Mouse (Mus musculus) cerebellum, postnatal 14 days (tissue): Measurements from ENCODE around the gene Kantr.
"Not testable (repeated sequence)": the region's sequence is repeated elsewhere in the genome, so short reads cannot be mapped to it uniquely, and the experiment has no call there.

Experiments used
- DNase-seq, 2 experiments: peaks; one replicate each; pipeline ENCODE4 v3.0.0; 2021; ENCODE audit warnings: mixed read lengths in 2 of 2

Gene Kantr

GRCm38 (mm10) chrX:152326996-152327688 lies at the start of gene Kantr:
Gene Kantr, minus strand, starts transcription at chrX:152327495.
- DNase-seq, result peak; percentile 84 to 87

DNA sequence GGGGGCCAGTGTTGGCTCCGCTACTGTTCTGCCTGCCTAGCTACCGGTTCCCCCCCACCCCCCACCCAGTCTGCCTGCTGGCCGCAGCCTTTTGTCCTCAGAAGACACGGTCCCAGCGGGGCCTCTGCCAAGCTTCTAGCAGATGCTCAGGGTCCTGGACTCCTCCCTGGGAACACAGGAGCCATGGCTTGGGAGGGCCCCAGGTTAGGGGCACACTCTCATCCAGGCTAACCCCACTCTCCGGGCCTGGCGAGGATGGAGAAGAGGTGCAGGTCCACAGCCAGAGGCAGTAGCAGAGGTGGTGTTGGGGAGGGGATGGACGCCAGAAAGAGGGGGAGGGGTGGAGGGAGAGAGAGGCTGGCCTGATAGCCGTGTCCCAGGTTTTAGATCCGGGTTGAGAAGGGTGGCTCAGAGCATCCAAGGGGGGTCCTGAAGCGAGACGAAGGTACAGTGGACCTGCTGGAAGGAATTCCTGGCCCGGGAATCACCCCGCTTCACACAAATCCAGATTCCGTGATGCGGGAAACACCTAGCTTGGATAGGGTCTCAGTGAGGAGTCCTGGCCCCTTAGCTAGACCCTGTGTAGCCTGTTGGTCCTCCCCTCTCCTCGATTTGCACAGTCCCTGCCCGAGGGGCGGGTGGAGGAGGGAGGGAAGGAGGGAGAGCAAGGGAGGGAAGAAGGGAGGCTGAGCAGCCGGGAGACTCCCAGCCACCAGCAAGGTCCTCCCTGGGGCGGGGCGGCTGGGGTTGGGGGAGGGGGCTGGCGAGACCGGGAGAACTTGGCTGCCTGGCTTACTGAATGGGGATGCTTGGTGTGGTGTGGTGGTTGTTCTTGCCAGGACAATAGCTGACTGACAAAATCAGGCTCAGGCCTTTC lies 41.3 kb upstream of the Kantr start, which contains the start of gene Gpr173:
TSS of gene Gpr173 (minus strand) at position 308 of the 877 bp plus-strand sequence.
- peak; percentile 79 to 81 for DNase-seq

- no peak for DNase-seq
Measured at GRCm38 (mm10) chrX:152368054-152368396, 40.7 kb upstream of the Kantr start.

DNA sequence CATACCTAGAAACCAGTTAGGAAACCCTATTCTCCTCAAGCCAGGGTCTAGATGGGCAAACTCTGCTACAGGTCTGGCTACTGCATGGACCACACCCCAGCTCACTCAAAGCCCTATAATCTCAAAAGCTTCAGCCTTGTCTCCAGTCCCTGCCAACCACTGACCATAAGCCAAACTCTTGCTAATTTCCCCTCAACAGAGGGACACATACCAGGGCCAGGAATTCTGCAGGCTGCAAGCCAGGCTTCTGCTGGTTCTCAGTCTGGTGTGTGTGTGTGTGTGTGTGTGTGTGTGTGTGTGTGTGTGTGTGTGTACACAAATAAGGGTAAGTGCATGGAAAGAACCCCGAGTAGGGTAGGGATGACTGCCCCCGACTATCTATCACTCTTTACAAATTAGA lies 39.1 kb upstream of the Kantr start:
- peak; percentile 89 to 91 for DNase-seq

GRCm38 (mm10) chrX:152352553-152353153 lies 25.4 kb upstream of the Kantr start:
- peak; percentile 38 to 43 for DNase-seq

GRCm38 (mm10) chrX:152347041-152347440 lies 19.7 kb upstream of the Kantr start:
- peak; percentile 84 to 88 for DNase-seq

GRCm38 (mm10) chrX:152346587-152346986 lies 19.3 kb upstream of the Kantr start:
- DNase-seq, result peak; percentile 77 to 80

DNA sequence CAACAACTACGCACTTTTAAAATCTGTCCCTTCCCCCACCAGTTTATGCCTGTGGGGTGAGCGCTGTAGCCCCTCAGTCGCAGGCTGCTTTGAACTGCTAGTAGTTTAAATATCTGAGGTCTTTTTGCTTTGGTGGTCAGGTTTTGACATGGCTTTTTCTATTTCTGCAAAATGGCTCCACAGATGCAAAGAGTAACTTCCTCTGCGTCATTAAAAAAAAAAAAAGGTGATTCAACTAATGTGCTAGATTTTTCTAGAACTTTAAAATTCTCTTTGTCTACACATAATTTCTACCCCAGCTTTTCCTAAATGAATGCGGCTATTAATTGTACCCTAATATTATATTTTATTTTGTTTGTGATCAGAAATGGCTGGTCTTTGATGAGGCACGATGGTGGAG lies 15.6 kb upstream of the Kantr start:
- DNase-seq, result no peak

DNA sequence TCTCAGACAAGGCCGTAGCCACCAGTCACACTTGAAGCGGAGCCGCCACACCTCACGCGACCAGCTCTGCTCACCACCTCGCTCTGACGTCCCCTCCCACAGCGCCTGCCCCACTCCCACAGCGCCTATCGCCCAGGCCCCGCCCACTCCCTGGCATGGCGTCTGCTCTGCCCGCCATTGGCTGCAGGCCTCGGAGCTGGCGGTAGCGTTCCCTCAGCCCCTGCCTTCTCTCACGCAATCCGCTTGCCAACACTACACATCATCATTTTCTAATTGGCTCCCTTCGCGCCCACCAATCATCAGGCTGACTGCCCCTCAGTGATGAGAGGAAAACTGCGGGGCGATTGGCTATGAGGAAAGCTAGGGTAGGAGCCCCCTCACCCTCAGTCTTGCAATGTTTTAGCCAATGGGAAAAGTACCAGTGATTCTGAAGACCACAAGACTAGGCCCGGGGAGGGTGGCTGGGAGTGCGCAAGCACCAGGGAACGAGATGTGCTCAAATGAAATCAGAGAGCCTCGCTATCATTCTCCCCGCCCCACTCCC lies 15.1 kb upstream of the Kantr start, which contains the start of gene Tspyl2:
TSS of gene Tspyl2 (minus strand) at position 68 of the 544 bp plus-strand sequence.
- peak; percentile 95 to 97 for DNase-seq

DNA sequence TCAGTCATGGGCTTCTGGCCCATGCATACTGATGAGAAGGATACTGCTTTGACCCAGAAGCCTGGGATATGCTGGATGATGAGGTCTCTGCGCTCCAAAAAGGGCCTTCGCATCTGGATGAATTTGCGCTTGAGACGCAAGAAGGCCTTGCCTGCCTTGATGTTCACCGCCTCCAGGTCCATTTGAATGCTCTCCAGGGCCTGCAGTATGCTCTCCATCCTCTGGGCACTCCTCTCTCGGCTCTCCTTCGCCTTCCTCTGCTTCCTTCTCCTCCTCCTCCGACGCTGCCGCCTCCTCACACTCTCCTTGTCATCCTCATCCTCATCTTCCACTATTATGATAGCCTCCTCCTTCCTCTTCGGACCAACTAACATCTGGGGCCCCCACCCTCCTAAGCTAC lies 14.2 kb upstream of the Kantr start:
- peak; percentile 25 to 43 for DNase-seq

DNA sequence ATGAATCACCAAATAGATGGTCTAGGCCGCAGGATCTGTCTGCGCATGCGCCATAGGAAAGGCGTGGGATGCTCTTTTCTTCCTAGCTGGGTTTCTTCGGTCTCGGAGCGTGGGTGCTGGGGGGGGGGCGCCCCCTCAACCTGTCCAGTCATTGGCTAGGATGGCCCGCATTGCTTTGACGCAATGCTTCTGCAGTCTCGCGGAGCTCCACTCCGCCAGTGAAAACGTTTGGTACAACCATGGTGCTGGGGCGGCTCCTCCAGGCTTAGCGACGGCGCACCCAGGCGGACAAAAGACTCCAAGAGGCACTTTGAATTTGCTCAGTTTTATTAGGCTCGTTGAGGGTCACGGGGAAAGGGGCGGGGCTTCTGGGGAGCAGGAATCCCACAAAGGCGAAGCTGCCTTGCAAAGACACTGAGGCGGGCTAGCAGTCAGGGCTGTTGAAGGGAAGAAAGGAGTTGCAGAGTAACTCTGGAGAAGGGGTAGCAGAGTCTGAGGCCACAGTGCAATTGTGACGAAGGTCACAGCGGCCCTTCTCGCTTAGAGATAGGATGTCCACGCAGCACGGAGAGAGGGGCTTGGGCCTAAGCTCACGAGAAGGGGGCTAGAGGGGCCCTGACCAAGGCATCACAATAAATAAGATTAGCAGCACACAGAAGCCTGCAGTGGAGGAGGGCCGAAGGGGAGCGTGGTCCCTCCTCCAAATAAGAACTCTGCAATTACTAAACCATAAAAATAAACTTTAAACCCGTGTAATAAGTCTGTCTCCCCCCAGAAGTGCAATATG lies 9.4 kb upstream of the Kantr start:
- peak; percentile 90 to 91 for DNase-seq

DNA sequence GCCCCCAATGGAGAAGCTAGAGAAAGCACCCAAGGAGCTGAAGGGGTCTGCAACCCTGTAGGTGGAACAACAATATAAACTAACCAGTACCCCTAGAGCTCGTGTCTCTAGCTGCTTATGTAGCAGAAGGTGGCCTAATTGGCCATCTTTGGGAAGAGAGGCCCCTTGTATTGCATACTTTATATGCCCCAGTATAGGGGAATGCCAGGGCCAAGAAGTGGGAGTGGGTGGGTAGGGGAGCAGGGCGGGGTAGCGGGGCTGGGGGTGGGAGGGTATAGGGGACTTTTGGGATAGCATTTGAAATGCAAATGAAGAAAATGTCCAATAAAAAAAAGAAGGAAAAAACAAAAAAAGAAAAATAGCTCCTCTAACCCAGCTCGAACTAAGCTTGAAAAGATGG lies 8.8 kb upstream of the Kantr start:
- DNase-seq, result not testable (repeated sequence)

DNA sequence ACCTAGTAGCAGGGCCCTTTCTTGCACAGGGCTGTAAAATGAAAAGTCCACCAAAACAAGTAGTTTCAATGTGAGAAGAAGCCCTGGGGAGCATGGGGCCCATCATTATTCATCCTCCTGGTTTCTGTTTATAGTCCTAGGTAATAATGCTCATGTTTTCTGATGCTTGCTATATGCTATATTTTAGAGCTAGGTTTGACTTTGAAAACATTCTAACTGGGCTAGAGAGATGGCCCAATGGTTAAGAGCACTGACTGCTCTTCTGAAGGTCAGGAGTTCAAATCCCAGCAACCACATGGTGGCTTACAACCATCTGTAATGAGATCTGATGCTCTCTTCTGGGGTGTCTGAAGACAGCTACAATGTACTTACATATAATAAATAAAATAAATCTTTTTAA lies 2.1 kb upstream of the Kantr start:
- not testable (repeated sequence) for DNase-seq

- DNase-seq, result no peak
Measured at GRCm38 (mm10) chrX:152327689-152328052, 376 bp upstream of the Kantr start.

DNA sequence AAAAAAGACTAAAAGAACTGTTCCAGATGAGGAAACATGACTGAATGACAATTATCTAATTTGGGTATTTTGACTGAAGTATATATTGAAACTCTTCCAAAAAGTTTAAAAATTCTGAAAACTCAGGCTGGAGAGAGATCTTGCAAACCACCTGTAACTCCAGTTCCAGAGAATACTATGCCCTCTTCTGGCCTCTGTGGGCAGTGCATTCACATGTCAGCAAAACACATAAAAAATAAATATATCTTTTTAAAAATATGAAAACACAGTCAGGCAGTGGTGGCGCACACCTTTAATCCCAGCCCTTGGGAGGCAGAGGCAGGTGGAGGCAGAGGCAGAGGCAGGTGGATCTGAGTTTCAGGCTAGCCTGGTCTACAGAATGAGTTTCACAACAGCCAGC lies 3.7 kb downstream of the Kantr start:
- peak in 1 of 2 experiments; percentile 27 for DNase-seq

DNA sequence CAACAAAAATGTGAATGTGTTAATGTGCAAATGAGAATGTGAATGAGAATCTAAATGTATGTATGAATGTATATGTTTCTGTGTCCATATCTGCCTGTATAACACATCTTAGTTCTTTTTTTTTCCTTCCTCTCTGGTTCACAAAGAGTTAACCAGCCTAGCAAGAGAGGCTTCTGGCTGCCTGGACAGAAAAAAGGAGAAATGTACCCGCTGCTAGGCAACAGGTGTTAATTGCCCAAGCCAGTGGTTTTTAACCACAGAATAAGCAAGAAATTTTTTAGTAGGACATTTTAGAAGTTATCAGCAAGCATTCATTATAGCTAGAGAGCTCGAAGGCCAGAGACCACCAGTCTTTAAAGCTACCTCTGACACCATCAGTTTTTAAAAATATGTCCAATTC lies 4.5 kb downstream of the Kantr start:
- no peak for DNase-seq

DNA sequence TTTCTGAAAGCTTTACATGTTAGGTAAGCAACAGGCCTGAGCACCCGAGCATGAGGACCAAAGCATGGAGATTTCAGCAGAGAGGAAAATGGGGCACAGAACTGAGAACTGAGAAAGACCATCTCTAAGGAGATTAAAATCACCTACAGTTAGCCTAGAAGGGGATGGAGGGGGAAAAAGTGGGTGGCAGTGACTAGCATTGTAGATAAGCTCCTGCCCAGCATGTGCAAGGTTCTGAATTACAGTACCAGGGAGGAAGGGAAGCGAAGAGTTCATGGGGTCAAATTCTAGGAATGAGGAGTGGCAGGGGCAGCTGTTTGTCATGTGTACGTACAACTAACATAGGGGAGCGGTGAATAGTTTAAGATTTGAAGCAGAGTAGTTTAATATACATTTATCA lies 6.8 kb downstream of the Kantr start:
- DNase-seq, result no peak

DNA sequence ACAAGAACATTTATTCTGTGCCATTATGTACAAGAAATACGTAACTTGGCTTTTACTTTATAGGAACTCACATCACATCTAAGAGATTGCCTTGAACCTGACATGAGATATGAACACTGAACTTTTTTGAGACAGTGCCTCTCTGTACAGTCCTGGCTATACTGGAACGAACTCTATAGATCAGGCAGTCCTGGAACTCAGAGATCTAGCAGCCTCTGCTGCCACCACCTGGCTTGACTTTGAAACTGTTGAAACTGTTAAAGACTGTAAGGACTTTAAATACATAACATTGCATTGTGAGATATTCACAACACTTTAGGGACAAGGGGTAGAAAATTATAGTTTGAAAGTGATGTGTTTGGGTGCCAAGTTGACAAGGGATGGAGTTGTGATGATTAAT lies 19.4 kb downstream of the Kantr start:
- DNase-seq, result peak; percentile 24 to 48

GRCm38 (mm10) chrX:152307371-152307770 lies 19.9 kb downstream of the Kantr start:
- DNase-seq, result no peak

GRCm38 (mm10) chrX:152306224-152306623 lies 21.1 kb downstream of the Kantr start:
- no peak for DNase-seq

DNA sequence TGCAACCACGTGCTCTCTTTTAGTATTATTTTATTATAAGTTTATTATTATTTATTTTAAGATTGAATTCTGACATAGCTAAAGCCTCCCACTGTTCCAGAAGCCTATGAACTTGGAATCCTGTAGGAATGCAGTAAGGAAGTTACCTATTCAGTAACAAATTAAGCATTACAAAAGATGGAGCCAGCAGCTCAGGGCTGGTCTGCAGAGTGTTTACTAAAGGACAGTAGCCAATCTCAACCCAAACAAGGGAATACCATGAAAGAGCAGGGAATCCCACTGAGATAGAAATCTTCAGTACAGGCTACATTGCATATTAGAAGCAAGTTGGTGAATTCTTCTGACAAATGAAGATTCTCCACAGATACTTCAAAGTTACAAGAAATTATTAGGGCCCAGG lies 40.3 kb downstream of the Kantr start:
- DNase-seq, result not testable (repeated sequence)

DNA sequence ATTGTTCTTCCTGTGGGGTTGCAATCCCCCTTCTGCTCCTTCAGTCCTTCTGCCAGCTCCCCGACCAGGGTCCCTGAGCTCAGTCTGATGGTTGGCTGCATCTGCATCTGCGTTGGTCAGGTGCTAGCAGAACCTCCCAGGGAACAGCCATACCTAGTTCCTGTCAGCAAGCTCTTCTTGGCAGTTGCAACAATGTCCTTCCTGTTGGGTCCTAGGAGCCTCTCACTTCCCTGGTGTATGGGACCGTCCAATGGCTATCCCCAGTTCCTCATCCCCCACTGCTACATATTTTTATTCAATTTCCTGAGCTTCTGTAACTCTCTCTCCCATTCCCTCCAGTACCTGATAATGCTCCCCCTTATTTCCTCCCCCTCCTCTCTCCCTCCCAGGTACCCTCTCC lies 42.5 kb downstream of the Kantr start:
- DNase-seq, result no peak
